Comparison of ENCODE assay signal across 7 mouse cellular contexts in the genomic region with DNA sequence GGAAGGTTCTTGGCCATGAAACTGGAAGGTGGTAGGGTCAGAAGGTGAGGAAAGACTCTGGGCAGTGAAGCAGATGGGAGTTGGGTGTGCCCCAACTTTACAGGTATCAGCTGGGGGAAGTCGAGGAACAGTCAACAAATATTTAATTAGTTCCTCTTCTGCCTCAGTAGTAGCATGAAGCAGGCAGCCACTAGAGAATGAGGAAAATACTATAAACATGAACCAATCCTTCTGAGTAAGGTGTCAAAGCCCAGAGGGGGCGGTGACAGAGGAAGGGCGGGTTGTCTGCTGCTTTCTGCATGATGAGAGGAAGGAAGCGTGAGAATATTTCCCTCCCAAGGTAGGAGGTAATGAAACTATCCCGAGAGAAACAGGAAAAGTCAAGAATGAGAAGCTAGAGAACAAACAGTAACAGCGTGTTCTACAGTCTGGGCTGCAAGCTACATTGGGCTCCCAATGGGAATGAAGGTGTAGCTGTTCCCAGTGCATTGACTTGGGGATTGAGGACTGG. TPM values are rescaled to one million over a fixed set of nuclear protein-coding genes. Genes with fewer than 3 reads are reported as not detected.
DNase-seq lines count a peak whose midpoint lies in the region; ATAC-seq and TF ChIP-seq lines count a peak whose summit lies in the region.

A gene (plus strand): TSS at position 350 of the 511 bp plus-strand sequence.

- H3K27me3 ChIP-seq in G1E (ENCODE audit: insufficient read depth, low read length): no peaks in the 10 kb centered on the region
- H3K27me3 ChIP-seq in heart, embryonic 10.5 days (ENCODE audit: insufficient read depth, poor library complexity, severe bottlenecking): no peaks in the 10 kb centered on the region
- H3K27me3 ChIP-seq in kidney, embryonic 14.5 days (ENCODE audit: control insufficient read depth, insufficient read depth, low read length): no peaks in the 10 kb centered on the region
- no peaks in the 10 kb centered on the region for H3K27me3 ChIP-seq in liver, embryonic 16.5 days (ENCODE audit: control insufficient read depth, insufficient read depth, low read depth, low read length)
- no peaks in the 10 kb centered on the region for H3K27me3 ChIP-seq in neural tube, embryonic 14.5 days (ENCODE audit: control insufficient read depth, insufficient read depth, low read length)

- TF ChIP-seq POLR2A in bone marrow, adult 2 months (IDR thresholded peaks at IDR 0.05; ENCODE audit: borderline replicate concordance, control insufficient read depth, low read depth, low read length): no peak

- DNase-seq in G1E (ENCODE audit: low spot score): no peak
- peak; percentile 71 for DNase-seq in heart, embryonic 10.5 days (ENCODE audit: low spot score)
- DNase-seq in right cerebral cortex, postnatal 10 days (ENCODE audit: low spot score in 2 of 2): no peak

- peaks cover 5% of the 10 kb centered on the region for H3K36me3 ChIP-seq in G1E (replicated peaks)
- H3K36me3 ChIP-seq in heart, embryonic 10.5 days: no peaks in the 10 kb centered on the region
- H3K36me3 ChIP-seq in kidney, embryonic 14.5 days (ENCODE audit: control insufficient read depth, insufficient read depth, low read length): no peaks in the 10 kb centered on the region
- H3K36me3 ChIP-seq in liver, embryonic 16.5 days (ENCODE audit: control insufficient read depth, insufficient read depth): no peaks in the 10 kb centered on the region
- no peaks in the 10 kb centered on the region for H3K36me3 ChIP-seq in neural tube, embryonic 14.5 days (ENCODE audit: control insufficient read depth, insufficient read depth, low read length)

- H3K4me2 ChIP-seq in kidney, embryonic 14.5 days (replicated peaks; ENCODE audit: low read depth, low read length): peak within 1 kb of the TSS; percentile 90
- peak within 1 kb of the TSS; percentile 97 for H3K4me2 ChIP-seq in liver, embryonic 16.5 days (ENCODE audit: low read depth, low read length)
- peak within 1 kb of the TSS; percentile 86 for H3K4me2 ChIP-seq in neural tube, embryonic 14.5 days (ENCODE audit: low read depth, low read length)

- H3K9me3 ChIP-seq in G1E (replicated peaks): no peaks in the 10 kb centered on the region
- H3K9me3 ChIP-seq in heart, embryonic 10.5 days: no peaks in the 10 kb centered on the region
- H3K9me3 ChIP-seq in kidney, embryonic 14.5 days (ENCODE audit: control insufficient read depth, low read length): no peaks in the 10 kb centered on the region
- H3K9me3 ChIP-seq in liver, embryonic 16.5 days (replicated peaks; ENCODE audit: control insufficient read depth, low read length): no peaks in the 10 kb centered on the region
- no peaks in the 10 kb centered on the region for H3K9me3 ChIP-seq in neural tube, embryonic 14.5 days (ENCODE audit: control insufficient read depth, low read length)

- peaks cover 61% of the 10 kb centered on the region for H3K4me1 ChIP-seq in G1E (ENCODE audit: insufficient read depth, low read depth, low read length)
- peaks cover 5% of the 10 kb centered on the region for H3K4me1 ChIP-seq in bone marrow, adult 2 months (ENCODE audit: control insufficient read depth, insufficient read depth, low read length)
- peaks cover 55% of the 10 kb centered on the region for H3K4me1 ChIP-seq in heart, embryonic 10.5 days
- H3K4me1 ChIP-seq in kidney, embryonic 14.5 days (ENCODE audit: control insufficient read depth, insufficient read depth, low read length): peaks cover 41% of the 10 kb centered on the region
- H3K4me1 ChIP-seq in liver, embryonic 16.5 days (ENCODE audit: control insufficient read depth, low read depth, low read length): peaks cover 38% of the 10 kb centered on the region
- H3K4me1 ChIP-seq in neural tube, embryonic 14.5 days (ENCODE audit: control insufficient read depth, insufficient read depth, low read length): peaks cover 12% of the 10 kb centered on the region

- peak within 1 kb of the TSS; percentile 97 for H3K9ac ChIP-seq in kidney, embryonic 14.5 days (ENCODE audit: low read depth, low read length)
- peak within 1 kb of the TSS; percentile 97 for H3K9ac ChIP-seq in liver, embryonic 16.5 days (ENCODE audit: low read depth, low read length)
- H3K9ac ChIP-seq in neural tube, embryonic 14.5 days (replicated peaks; ENCODE audit: low read depth, low read length): peak within 1 kb of the TSS; percentile 91

- peak; percentile 29 for ATAC-seq in G1E (ENCODE audit: extremely low read depth, insufficient number of reproducible peaks, low FRiP score, poor library complexity, severe bottlenecking)
- ATAC-seq in kidney, embryonic 14.5 days (ENCODE audit: low FRiP score, low TSS enrichment): no peak
- ATAC-seq in liver, embryonic 16.5 days (ENCODE audit: low read depth): no peak
- ATAC-seq in neural tube, embryonic 14.5 days (ENCODE audit: low read depth): no peak

- peak within 1 kb of the TSS; percentile 72 for H3K27ac ChIP-seq in bone marrow, adult 2 months (ENCODE audit: control insufficient read depth, insufficient read depth, low read depth, low read length, poor library complexity)
- peak within 1 kb of the TSS; percentile 97 for H3K27ac ChIP-seq in heart, embryonic 10.5 days
- H3K27ac ChIP-seq in kidney, embryonic 14.5 days (ENCODE audit: low read depth, low read length): peak within 1 kb of the TSS; percentile 74; the same call in 1 of the 2 replicates
- H3K27ac ChIP-seq in liver, embryonic 16.5 days (ENCODE audit: low read length): peak within 1 kb of the TSS; percentile 87
- H3K27ac ChIP-seq in neural tube, embryonic 14.5 days (ENCODE audit: low read depth, low read length): peak within 1 kb of the TSS; percentile 91

- no peak for TF ChIP-seq CTCF in G1E (IDR thresholded peaks at IDR 0.05; ENCODE audit: low read depth, low read length)
- no peak for TF ChIP-seq CTCF in bone marrow, adult 2 months (IDR thresholded peaks at IDR 0.05; ENCODE audit: control insufficient read depth, insufficient read depth, low read length)

- WGBS in bone marrow, adult 2 months: 2% methylated on average over 6 of the region's 6 CpGs
- WGBS in heart, embryonic 10.5 days: 19% methylated on average over 6 of the region's 6 CpGs
- 11% methylated on average over 6 of the region's 6 CpGs for WGBS in kidney, embryonic 14.5 days
- 7% methylated on average over 6 of the region's 6 CpGs for WGBS in liver, embryonic 16.5 days (ENCODE audit: insufficient replicate concordance)
- WGBS in neural tube, embryonic 14.5 days: 20% methylated on average over 6 of the region's 6 CpGs

- peak within 1 kb of the TSS; percentile 93 for H3K4me3 ChIP-seq in G1E (ENCODE audit: low read depth, low read length)
- peak within 1 kb of the TSS; percentile 84 for H3K4me3 ChIP-seq in bone marrow, adult 2 months (replicated peaks; ENCODE audit: control insufficient read depth, low read depth, low read length)
- H3K4me3 ChIP-seq in heart, embryonic 10.5 days: peak within 1 kb of the TSS; percentile 95
- H3K4me3 ChIP-seq in kidney, embryonic 14.5 days (ENCODE audit: low read length): peak within 1 kb of the TSS; percentile 89
- peak within 1 kb of the TSS; percentile 88 for H3K4me3 ChIP-seq in liver, embryonic 16.5 days (ENCODE audit: low read depth, low read length)
- H3K4me3 ChIP-seq in neural tube, embryonic 14.5 days (ENCODE audit: low read depth, low read length): peak within 1 kb of the TSS; percentile 76

RNA-seq across cellular contexts. Expression of the gene that starts here (rescaled TPM):
- total RNA-seq in G1E (2014; fragmentation: Nextera tagmentation) (112 and 169 TPM in 2 replicates), G1E (2017) (147 and 155 TPM in 2 replicates)
- polyA plus RNA-seq in G1E (2012): 37.3 and 44.3 TPM in 2 replicates
- 38.3 and 70.4 TPM in 2 replicates for polyA plus RNA-seq in bone marrow, adult 2 months (2011; ENCODE audit: insufficient read depth, insufficient read length, low replicate concordance, missing spikeins)
- 20.9 and 24.2 TPM in 2 replicates for polyA plus RNA-seq in heart, embryonic 10.5 days (2016; fragmentation: Nextera tagmentation; extraction: Ambion mirVana)
- polyA plus RNA-seq in kidney, embryonic 14.5 days (2014; fragmentation: Nextera tagmentation; extraction: Ambion mirVana): 54.9 and 93.2 TPM in 2 replicates
- 46.8 and 51.5 TPM in 2 replicates for polyA plus RNA-seq in liver, embryonic 16.5 days (2015; fragmentation: Nextera tagmentation; extraction: Ambion mirVana)
- polyA plus RNA-seq in neural tube, embryonic 14.5 days (2014; fragmentation: Nextera tagmentation; extraction: Ambion mirVana): 49.8 and 52.4 TPM in 2 replicates
